Mouse (Mus musculus) right cerebral cortex, adult 2 months (tissue): Measurements from ENCODE around the gene Rassf8.
A peak's percentile ranks its signal among the peaks of the same experiment; 100 is the strongest.

Experiments used
- DNase-seq, 2 experiments: peaks; one replicate each; pipeline ENCODE4 v3.0.0; 2021 to 2022; ENCODE audit warnings: low spot score in 2 of 2

Rassf8 gene

GRCm38 (mm10) chr6:145861462-145862227, 115.1 kb downstream of the Rassf8 start:
- no peak for DNase-seq

- DNase-seq: no peak
Observed at GRCm38 (mm10) chr6:145862321-145862720, 115.8 kb downstream of the Rassf8 start.

- DNase-seq: peak in 1 of 2 experiments; percentile 54
Observed at GRCm38 (mm10) chr6:145862739-145863064, 116.2 kb downstream of the Rassf8 start.

GRCm38 (mm10) chr6:145863065-145863971, 116.8 kb downstream of the Rassf8 start:
- DNase-seq: peak; percentile 84 to 86

GRCm38 (mm10) chr6:145864171-145864570, 117.6 kb downstream of the Rassf8 start:
- peak in 1 of 2 experiments; percentile 46 for DNase-seq

- DNase-seq: peak; percentile 67 to 76
Observed at GRCm38 (mm10) chr6:145865289-145865885, 118.8 kb downstream of the Rassf8 start, which contains the start of gene Bhlhe41. Bhlhe41 (minus strand) TSS chr6:145865558.

- peak; percentile 79 to 83 for DNase-seq
Observed at GRCm38 (mm10) chr6:145865886-145866851, 119.6 kb downstream of the Rassf8 start.

- DNase-seq: no peak
Observed at GRCm38 (mm10) chr6:145867111-145867510, 120.6 kb downstream of the Rassf8 start.
